Mouse (Mus musculus): ENCODE measurements at regions not wholly inside any gene's neighbourhood (a gene's known extent, or its start where the extent isn't known, plus 50 kb on each side); places are given as distances from the start of the nearest gene placed in this dataset.

DNA sequence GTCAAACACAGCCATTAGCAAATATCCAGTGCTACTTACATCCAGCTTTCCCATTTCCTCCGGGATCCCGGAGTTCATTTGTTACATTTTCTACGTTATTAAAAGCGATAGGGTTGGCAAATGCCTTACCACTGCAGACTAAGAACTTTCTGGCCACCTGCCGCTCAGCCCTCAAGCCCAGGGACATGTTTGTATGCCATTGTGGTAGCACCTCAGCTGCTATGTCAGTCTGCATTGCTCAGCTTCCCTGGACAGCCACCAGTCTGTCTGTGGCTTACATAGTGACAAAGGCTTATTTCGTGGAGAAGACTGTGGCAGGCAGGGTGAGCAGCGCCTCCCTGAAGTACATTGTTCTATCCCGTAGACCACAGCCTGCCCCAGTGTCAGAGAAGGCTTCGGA, 127.5 kb downstream of the Fam173b start:
- TF ChIP-seq UBTF (IDR thresholded peaks at IDR 0.05; ENCODE audit: low read depth, low read length) (no peak), CTCF (conservative IDR thresholded peaks at IDR 0.05 in 1 of 2, IDR thresholded peaks at IDR 0.05 in 1 of 2; ENCODE audit: low read depth in 2 of 2, low read length in 2 of 2) (no peak), MXI1 (IDR thresholded peaks at IDR 0.05; ENCODE audit: low read depth, low read length) (no peak), MEF2A (IDR thresholded peaks at IDR 0.05; ENCODE audit: borderline replicate concordance, low read depth, low read length) (no peak), ZKSCAN1 (IDR thresholded peaks at IDR 0.05; ENCODE audit: borderline replicate concordance, low read depth, low read length) (no peak), POLR2A (IDR thresholded peaks at IDR 0.05; ENCODE audit: low read depth, low read length) (no peak), NRF1 (IDR thresholded peaks at IDR 0.05; ENCODE audit: low read depth, low read length) (no peak), EP300 (IDR thresholded peaks at IDR 0.05; ENCODE audit: low read length) (no peak), RAD21 (IDR thresholded peaks at IDR 0.05; ENCODE audit: low read depth, low read length) (no peak), BHLHE40 (IDR thresholded peaks at IDR 0.05; ENCODE audit: low read depth, low read length) (no peak), USF1 (IDR thresholded peaks at IDR 0.05; ENCODE audit: low read depth, low read length) (no peak), TCF12 (IDR thresholded peaks at IDR 0.05; ENCODE audit: low read depth, low read length) (no peak), MYC (IDR thresholded peaks at IDR 0.05; ENCODE audit: low read depth, low read length) (no peak), MAZ (IDR thresholded peaks at IDR 0.05; ENCODE audit: low read depth, low read length) (no peak)

All from CH12.LX (cell line).